Mouse (Mus musculus): ENCODE measurements around the gene Krt8. TPM values are rescaled to one million over a fixed set of nuclear protein-coding genes. Genes with fewer than 3 reads are reported as not detected.

Gene Krt8
- polyA plus RNA-seq, 1 experiment from 2014 or later = 5.4 TPM

DNA sequence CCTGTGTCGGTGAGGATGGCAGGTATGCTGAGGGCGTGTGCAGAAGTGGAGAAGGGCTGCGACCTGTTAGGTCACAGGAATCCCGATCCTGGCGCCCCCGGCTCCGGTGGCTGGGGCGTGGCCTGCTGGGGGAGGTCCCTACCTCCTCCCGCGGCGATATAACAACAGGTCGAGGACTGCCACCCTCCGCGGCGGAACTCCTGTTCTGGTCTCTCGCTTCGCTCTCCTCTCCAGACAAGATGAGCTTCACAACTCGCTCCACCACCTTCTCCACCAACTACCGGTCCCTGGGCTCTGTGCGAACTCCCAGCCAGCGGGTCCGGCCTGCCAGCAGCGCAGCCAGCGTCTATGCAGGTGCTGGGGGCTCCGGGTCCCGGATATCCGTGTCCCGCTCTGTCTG lies 23.8 kb upstream of the Krt8 start, which contains the start of gene Krt18:
TSS of gene Krt18 (plus strand) at position 141 of the 400 bp plus-strand sequence.
- no peak within 1 kb of the TSS for H3K27ac ChIP-seq (ENCODE audit: low read depth, low read length)
- peaks cover 16% of the 10 kb centered on the region; the same call in 1 of the 2 replicates for H3K27me3 ChIP-seq (replicated peaks; ENCODE audit: control insufficient read depth, insufficient read depth, low read length)
- H3K4me1 ChIP-seq (ENCODE audit: control insufficient read depth, insufficient read depth, low read depth, low read length) = peaks cover 4% of the 10 kb centered on the region; the same call in 1 of the 2 replicates
- H3K9ac ChIP-seq (ENCODE audit: low read depth, low read length) = no peak within 1 kb of the TSS
- peak within 1 kb of the TSS; percentile 11; the same call in 1 of the 2 replicates for H3K4me3 ChIP-seq (ENCODE audit: low read length)
- H3K36me3 ChIP-seq (ENCODE audit: control insufficient read depth, insufficient read depth, low read length) = no peaks in the 10 kb centered on the region
- ATAC-seq = no peak
- H3K4me2 ChIP-seq (ENCODE audit: low read length) = peak within 1 kb of the TSS; percentile 42
- H3K9me3 ChIP-seq (ENCODE audit: control insufficient read depth, low read length) = no peaks in the 10 kb centered on the region
- 3% methylated on average over 21 of the region's 28 CpGs for WGBS

GRCm38 (mm10) chr15:102026430-102026829 lies 22.1 kb upstream of the Krt8 start:
- peaks cover 16% of the 10 kb centered on the region; the same call in 1 of the 2 replicates for H3K27me3 ChIP-seq (replicated peaks; ENCODE audit: control insufficient read depth, insufficient read depth, low read length)

DNA sequence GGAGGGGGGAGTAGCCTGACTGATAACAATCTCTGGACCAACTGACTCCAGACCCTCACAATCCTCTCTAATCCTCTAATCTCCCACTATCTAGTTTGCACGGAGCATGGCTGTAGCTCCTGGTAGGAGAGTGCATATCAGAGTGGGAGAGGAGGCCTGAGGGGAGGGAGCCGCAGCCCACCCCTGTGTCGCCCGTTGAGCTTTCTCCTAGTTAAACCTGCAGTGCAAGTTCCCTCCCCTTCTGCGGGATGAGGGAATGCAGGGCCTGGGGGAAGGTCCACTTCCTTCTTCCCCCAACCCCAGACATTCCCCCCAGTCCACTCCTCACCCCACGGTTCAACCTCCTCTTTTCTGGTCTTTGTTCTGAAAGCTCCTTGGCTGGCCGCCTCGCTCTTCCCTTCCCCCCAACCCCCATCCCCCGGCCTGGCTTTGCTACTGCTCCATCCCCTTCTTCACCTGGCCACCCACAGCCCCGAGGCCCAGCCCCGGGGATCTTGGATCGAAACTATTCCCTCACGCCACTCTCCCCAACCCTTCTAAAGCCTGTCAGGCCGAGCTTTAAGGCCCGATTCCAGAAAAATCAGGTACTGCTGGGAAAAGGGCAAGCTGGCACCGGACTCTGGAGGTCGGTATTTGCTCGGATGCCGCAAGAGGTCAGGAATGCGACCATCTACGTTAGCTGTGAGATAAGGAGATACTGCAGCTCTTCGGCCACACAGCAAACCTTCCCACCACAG lies 21.0 kb upstream of the Krt8 start:
- 7% methylated on average over 22 of the region's 22 CpGs for WGBS
- peaks cover 16% of the 10 kb centered on the region; the same call in 1 of the 2 replicates for H3K27me3 ChIP-seq (replicated peaks; ENCODE audit: control insufficient read depth, insufficient read depth, low read length)
- peak overlapping the region; percentile 21; the same call in 1 of the 2 replicates for H3K4me2 ChIP-seq (ENCODE audit: low read length)
- no peak for ATAC-seq
- H3K27ac ChIP-seq (ENCODE audit: low read depth, low read length) = no peak overlapping the region
- H3K36me3 ChIP-seq (ENCODE audit: control insufficient read depth, insufficient read depth, low read length) = no peaks in the 10 kb centered on the region
- H3K4me1 ChIP-seq (ENCODE audit: control insufficient read depth, insufficient read depth, low read depth, low read length) = peaks cover 4% of the 10 kb centered on the region; the same call in 1 of the 2 replicates
- no peak overlapping the region for H3K4me3 ChIP-seq (ENCODE audit: low read length)
- H3K9ac ChIP-seq (ENCODE audit: low read depth, low read length) = 0 out of 2 replicates have a peak overlapping the region, but pooled peaks have one; percentile 13
- no peaks in the 10 kb centered on the region for H3K9me3 ChIP-seq (ENCODE audit: control insufficient read depth, low read length)

More at GRCm38 (mm10) chr15:102026430-102026829, 22.1 kb upstream of the Krt8 start:
- H3K9ac ChIP-seq (ENCODE audit: low read depth, low read length) = no peak overlapping the region
- H3K9me3 ChIP-seq (ENCODE audit: control insufficient read depth, low read length) = no peaks in the 10 kb centered on the region
- H3K4me1 ChIP-seq (ENCODE audit: control insufficient read depth, insufficient read depth, low read depth, low read length) = peaks cover 4% of the 10 kb centered on the region; the same call in 1 of the 2 replicates
- ATAC-seq = no peak
- WGBS = 15% methylated on average over 12 of the region's 12 CpGs
- H3K27ac ChIP-seq (ENCODE audit: low read depth, low read length) = no peak overlapping the region
- no peak overlapping the region for H3K4me3 ChIP-seq (ENCODE audit: low read length)
- H3K4me2 ChIP-seq (ENCODE audit: low read length) = no peak overlapping the region
- no peaks in the 10 kb centered on the region for H3K36me3 ChIP-seq (ENCODE audit: control insufficient read depth, insufficient read depth, low read length)

DNA sequence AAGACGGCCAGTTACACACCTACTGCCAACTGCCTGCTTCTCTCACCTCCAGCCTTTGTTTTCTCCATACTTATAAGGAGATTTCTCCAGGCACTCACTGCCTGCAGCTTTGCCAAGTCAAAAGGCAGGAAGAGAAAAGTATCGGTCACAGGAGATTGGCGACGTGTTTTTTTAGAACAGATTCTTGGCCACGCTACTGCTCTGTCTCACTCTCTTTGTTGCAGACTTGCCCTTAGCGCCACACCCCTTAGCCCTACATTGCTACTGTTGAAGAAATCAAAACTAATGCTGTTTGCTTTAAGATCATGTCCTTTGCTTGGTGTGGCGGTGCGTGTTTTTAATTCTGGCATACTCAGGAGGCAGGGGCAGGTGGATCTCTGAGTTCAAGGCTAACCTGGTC lies 19.6 kb upstream of the Krt8 start:
- Histone ChIP-seq H3K9ac (ENCODE audit: low read depth, low read length) (no peak overlapping the region), H3K4me3 (ENCODE audit: low read length) (no peak overlapping the region), H3K4me2 (ENCODE audit: low read length) (no peak overlapping the region), H3K36me3 (ENCODE audit: control insufficient read depth, insufficient read depth, low read length) (no peaks in the 10 kb centered on the region), H3K4me1 (ENCODE audit: control insufficient read depth, insufficient read depth, low read depth, low read length) (peaks cover 4% of the 10 kb centered on the region; the same call in 1 of the 2 replicates), H3K9me3 (ENCODE audit: control insufficient read depth, low read length) (no peaks in the 10 kb centered on the region), H3K27me3 (replicated peaks; ENCODE audit: control insufficient read depth, insufficient read depth, low read length) (peaks cover 16% of the 10 kb centered on the region; the same call in 1 of the 2 replicates), H3K27ac (ENCODE audit: low read depth, low read length) (no peak overlapping the region)
- 67% methylated on average over 8 of the region's 8 CpGs for WGBS
- ATAC-seq = no peak

DNA sequence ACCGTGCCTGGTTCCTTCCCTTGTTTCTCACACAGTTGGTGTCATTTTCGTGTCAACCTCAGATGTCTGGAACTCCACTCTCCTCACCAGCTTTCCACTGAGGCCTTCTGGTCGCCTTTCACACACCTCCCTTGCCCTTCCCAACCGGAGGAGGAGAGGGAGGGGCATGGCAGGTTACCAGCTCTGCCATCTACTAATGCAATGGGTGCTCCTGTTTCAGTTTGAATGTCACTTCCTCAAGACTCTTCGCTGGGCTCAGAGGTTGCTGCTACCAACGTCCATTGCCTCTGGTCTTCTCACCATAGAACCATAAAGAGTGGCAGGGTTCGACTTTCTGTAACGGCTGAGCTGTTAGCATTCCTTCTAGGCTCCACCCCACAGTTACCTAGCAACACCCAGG lies 18.2 kb upstream of the Krt8 start:
- H3K27me3 ChIP-seq (replicated peaks; ENCODE audit: control insufficient read depth, insufficient read depth, low read length) = peaks cover 13% of the 10 kb centered on the region; the same call in 1 of the 2 replicates
- H3K9me3 ChIP-seq (ENCODE audit: control insufficient read depth, low read length) = no peaks in the 10 kb centered on the region
- H3K27ac ChIP-seq (ENCODE audit: low read depth, low read length) = no peak overlapping the region
- H3K4me1 ChIP-seq (ENCODE audit: control insufficient read depth, insufficient read depth, low read depth, low read length) = peaks cover 4% of the 10 kb centered on the region; the same call in 1 of the 2 replicates
- WGBS = 35% methylated on average over 8 of the region's 8 CpGs
- no peak overlapping the region for H3K4me2 ChIP-seq (ENCODE audit: low read length)
- H3K36me3 ChIP-seq (ENCODE audit: control insufficient read depth, insufficient read depth, low read length) = no peaks in the 10 kb centered on the region
- H3K9ac ChIP-seq (ENCODE audit: low read depth, low read length) = no peak overlapping the region
- no peak overlapping the region for H3K4me3 ChIP-seq (ENCODE audit: low read length)
- no peak for ATAC-seq

DNA sequence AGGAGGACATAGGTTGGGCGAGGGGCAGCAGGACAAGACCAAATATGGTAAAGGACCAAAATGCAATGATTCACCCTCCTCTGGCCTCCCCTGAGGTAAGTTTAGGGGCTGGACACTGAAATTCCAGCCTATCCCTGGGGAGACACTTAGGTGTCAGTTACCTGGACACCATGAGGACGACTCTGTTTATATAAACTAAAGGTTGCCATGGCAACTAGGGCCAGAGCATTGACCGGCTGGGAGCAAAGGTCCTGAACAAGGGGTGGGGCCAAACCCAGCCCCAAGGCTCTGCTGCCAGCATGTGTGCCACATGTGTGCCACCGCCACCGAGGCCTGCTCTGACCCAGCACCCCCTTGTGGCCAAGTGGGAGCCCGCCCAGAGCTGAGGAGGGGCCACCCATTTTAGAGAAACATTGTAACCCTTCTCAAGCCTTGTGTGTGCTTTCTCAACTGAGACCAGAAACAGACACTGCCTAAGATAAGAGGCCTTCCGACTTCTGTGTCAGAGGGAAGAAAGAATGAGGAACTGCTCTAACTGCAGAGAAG lies 13.7 kb upstream of the Krt8 start:
- WGBS = 31% methylated on average over 7 of the region's 7 CpGs
- Histone ChIP-seq H3K4me2 (ENCODE audit: low read length) (no peak overlapping the region), H3K4me3 (ENCODE audit: low read length) (no peak overlapping the region), H3K27ac (ENCODE audit: low read depth, low read length) (no peak overlapping the region), H3K9me3 (ENCODE audit: control insufficient read depth, low read length) (no peaks in the 10 kb centered on the region), H3K27me3 (replicated peaks; ENCODE audit: control insufficient read depth, insufficient read depth, low read length) (no peaks in the 10 kb centered on the region), H3K36me3 (ENCODE audit: control insufficient read depth, insufficient read depth, low read length) (no peaks in the 10 kb centered on the region), H3K4me1 (ENCODE audit: control insufficient read depth, insufficient read depth, low read depth, low read length) (no peaks in the 10 kb centered on the region; the same call in 1 of the 2 replicates), H3K9ac (ENCODE audit: low read depth, low read length) (no peak overlapping the region)
- ATAC-seq = no peak

- Histone ChIP-seq H3K27me3 (replicated peaks; ENCODE audit: control insufficient read depth, insufficient read depth, low read length) (no peaks in the 10 kb centered on the region), H3K4me3 (ENCODE audit: low read length) (no peak overlapping the region), H3K4me2 (ENCODE audit: low read length) (no peak overlapping the region), H3K9ac (ENCODE audit: low read depth, low read length) (no peak overlapping the region), H3K9me3 (ENCODE audit: control insufficient read depth, low read length) (no peaks in the 10 kb centered on the region), H3K4me1 (ENCODE audit: control insufficient read depth, insufficient read depth, low read depth, low read length) (no peaks in the 10 kb centered on the region; the same call in 1 of the 2 replicates), H3K27ac (ENCODE audit: low read depth, low read length) (no peak overlapping the region), H3K36me3 (ENCODE audit: control insufficient read depth, insufficient read depth, low read length) (no peaks in the 10 kb centered on the region)
- 28% methylated on average over 7 of the region's 7 CpGs for WGBS
- no peak for ATAC-seq
Measured at GRCm38 (mm10) chr15:102016787-102017186, 12.5 kb upstream of the Krt8 start.

- WGBS = 62% methylated on average over 3 of the region's 3 CpGs
- no peak overlapping the region for H3K4me2 ChIP-seq (ENCODE audit: low read length)
- ATAC-seq = no peak
- no peaks in the 10 kb centered on the region; the same call in 1 of the 2 replicates for H3K4me1 ChIP-seq (ENCODE audit: control insufficient read depth, insufficient read depth, low read depth, low read length)
- no peaks in the 10 kb centered on the region for H3K36me3 ChIP-seq (ENCODE audit: control insufficient read depth, insufficient read depth, low read length)
- H3K9me3 ChIP-seq (ENCODE audit: control insufficient read depth, low read length) = no peaks in the 10 kb centered on the region
- H3K27ac ChIP-seq (ENCODE audit: low read depth, low read length) = no peak overlapping the region
- no peak overlapping the region for H3K9ac ChIP-seq (ENCODE audit: low read depth, low read length)
- H3K27me3 ChIP-seq (replicated peaks; ENCODE audit: control insufficient read depth, insufficient read depth, low read length) = no peaks in the 10 kb centered on the region
- H3K4me3 ChIP-seq (ENCODE audit: low read length) = no peak overlapping the region
Measured at GRCm38 (mm10) chr15:102016096-102016495, 11.8 kb upstream of the Krt8 start.

- no peak overlapping the region for H3K4me3 ChIP-seq (ENCODE audit: low read length)
- no peak for ATAC-seq
- no peaks in the 10 kb centered on the region for H3K36me3 ChIP-seq (ENCODE audit: control insufficient read depth, insufficient read depth, low read length)
- H3K27ac ChIP-seq (ENCODE audit: low read depth, low read length) = no peak overlapping the region
- no peaks in the 10 kb centered on the region for H3K27me3 ChIP-seq (replicated peaks; ENCODE audit: control insufficient read depth, insufficient read depth, low read length)
- H3K4me1 ChIP-seq (ENCODE audit: control insufficient read depth, insufficient read depth, low read depth, low read length) = no peaks in the 10 kb centered on the region; the same call in 1 of the 2 replicates
- H3K9ac ChIP-seq (ENCODE audit: low read depth, low read length) = no peak overlapping the region
- H3K4me2 ChIP-seq (ENCODE audit: low read length) = no peak overlapping the region
- no peaks in the 10 kb centered on the region for H3K9me3 ChIP-seq (ENCODE audit: control insufficient read depth, low read length)
- 70% methylated on average over 3 of the region's 4 CpGs for WGBS
Measured at GRCm38 (mm10) chr15:102014848-102015247, 10.6 kb upstream of the Krt8 start.

Data from hindbrain, embryonic 16.5 days (tissue).